Mouse (Mus musculus): ENCODE results near the gene Dynlrb2. TPM values are rescaled to one million over a fixed set of nuclear protein-coding genes. Genes with fewer than 3 reads are reported as not detected.

Gene Dynlrb2
- polyA plus RNA-seq, 1 experiment from 2014 or later, result 1.7 TPM

- no peak overlapping the region for H3K4me3 ChIP-seq (ENCODE audit: low read length)
- no peaks in the 10 kb centered on the region for H3K27me3 ChIP-seq (ENCODE audit: insufficient read depth, low read length)
- peaks cover 6% of the 10 kb centered on the region; the same call in 1 of the 2 replicates for H3K9me3 ChIP-seq (ENCODE audit: low read length)
- WGBS, result 74% methylated on average over 6 of the region's 6 CpGs
- H3K4me1 ChIP-seq (ENCODE audit: insufficient read depth, low read length), result no peaks in the 10 kb centered on the region
- no peaks in the 10 kb centered on the region for H3K36me3 ChIP-seq (ENCODE audit: insufficient read depth, low read length)
- no peak overlapping the region for H3K27ac ChIP-seq (ENCODE audit: low read length)
- H3K4me2 ChIP-seq (replicated peaks; ENCODE audit: low read depth, low read length), result no peak overlapping the region
- no peak for ATAC-seq (ENCODE audit: low FRiP score, low TSS enrichment)
- H3K9ac ChIP-seq (replicated peaks; ENCODE audit: low read length), result no peak overlapping the region
Measured at GRCm38 (mm10) chr8:116533081-116533480, 28.3 kb downstream of the Dynlrb2 start.

GRCm38 (mm10) chr8:116536786-116537185 lies 32.0 kb downstream of the Dynlrb2 start:
- 86% methylated on average over 5 of the region's 5 CpGs for WGBS
- Histone ChIP-seq H3K9ac (replicated peaks; ENCODE audit: low read length) (no peak overlapping the region), H3K9me3 (ENCODE audit: low read length) (peaks cover 6% of the 10 kb centered on the region; the same call in 1 of the 2 replicates), H3K4me2 (replicated peaks; ENCODE audit: low read depth, low read length) (no peak overlapping the region), H3K4me3 (ENCODE audit: low read length) (no peak overlapping the region), H3K27me3 (ENCODE audit: insufficient read depth, low read length) (no peaks in the 10 kb centered on the region), H3K4me1 (ENCODE audit: insufficient read depth, low read length) (no peaks in the 10 kb centered on the region), H3K36me3 (ENCODE audit: insufficient read depth, low read length) (no peaks in the 10 kb centered on the region), H3K27ac (ENCODE audit: low read length) (no peak overlapping the region)
- ATAC-seq (ENCODE audit: low FRiP score, low TSS enrichment), result no peak

- Histone ChIP-seq H3K4me3 (ENCODE audit: low read length) (no peak overlapping the region), H3K4me1 (ENCODE audit: insufficient read depth, low read length) (no peaks in the 10 kb centered on the region), H3K9me3 (ENCODE audit: low read length) (no peaks in the 10 kb centered on the region), H3K27ac (ENCODE audit: low read length) (no peak overlapping the region), H3K36me3 (ENCODE audit: insufficient read depth, low read length) (no peaks in the 10 kb centered on the region), H3K4me2 (replicated peaks; ENCODE audit: low read depth, low read length) (no peak overlapping the region), H3K27me3 (ENCODE audit: insufficient read depth, low read length) (no peaks in the 10 kb centered on the region), H3K9ac (replicated peaks; ENCODE audit: low read length) (no peak overlapping the region)
- ATAC-seq (ENCODE audit: low FRiP score, low TSS enrichment), result no peak
- 27% methylated on average over 7 of the region's 7 CpGs for WGBS
Measured at GRCm38 (mm10) chr8:116538763-116539162, 34.0 kb downstream of the Dynlrb2 start.

GRCm38 (mm10) chr8:116540136-116540535 lies 35.4 kb downstream of the Dynlrb2 start:
- Histone ChIP-seq H3K4me3 (ENCODE audit: low read length) (no peak overlapping the region), H3K4me2 (replicated peaks; ENCODE audit: low read depth, low read length) (no peak overlapping the region), H3K27me3 (ENCODE audit: insufficient read depth, low read length) (no peaks in the 10 kb centered on the region), H3K27ac (ENCODE audit: low read length) (no peak overlapping the region), H3K9me3 (ENCODE audit: low read length) (no peaks in the 10 kb centered on the region), H3K4me1 (ENCODE audit: insufficient read depth, low read length) (no peaks in the 10 kb centered on the region), H3K36me3 (ENCODE audit: insufficient read depth, low read length) (no peaks in the 10 kb centered on the region), H3K9ac (replicated peaks; ENCODE audit: low read length) (no peak overlapping the region)
- no peak for ATAC-seq (ENCODE audit: low FRiP score, low TSS enrichment)
- 77% methylated on average over 1 of the region's 1 CpGs for WGBS

DNA sequence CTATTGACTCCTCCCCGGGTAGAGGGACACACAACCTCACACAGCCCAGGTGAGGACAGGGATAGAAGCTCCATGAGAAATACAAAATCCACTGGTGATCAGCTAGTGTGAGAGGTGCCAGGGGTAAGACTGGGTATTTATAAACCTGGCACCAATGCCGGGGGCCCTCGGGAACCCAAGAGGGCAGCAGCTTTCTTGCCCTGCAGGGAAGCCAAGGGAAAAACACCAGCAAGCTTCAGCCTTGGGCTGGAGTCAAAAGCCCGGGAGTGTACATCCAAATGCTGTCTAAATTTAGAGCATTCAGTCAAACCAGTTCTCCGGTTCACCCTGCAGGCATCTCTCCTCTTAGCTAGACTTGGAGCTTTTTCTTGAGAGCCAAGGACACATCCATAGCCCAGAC lies 38.1 kb downstream of the Dynlrb2 start:
- 86% methylated on average over 5 of the region's 5 CpGs for WGBS
- ATAC-seq (ENCODE audit: low FRiP score, low TSS enrichment), result no peak
- Histone ChIP-seq H3K4me1 (ENCODE audit: insufficient read depth, low read length) (no peaks in the 10 kb centered on the region), H3K27ac (ENCODE audit: low read length) (no peak overlapping the region), H3K4me2 (replicated peaks; ENCODE audit: low read depth, low read length) (no peak overlapping the region), H3K4me3 (ENCODE audit: low read length) (no peak overlapping the region), H3K36me3 (ENCODE audit: insufficient read depth, low read length) (no peaks in the 10 kb centered on the region), H3K9ac (replicated peaks; ENCODE audit: low read length) (no peak overlapping the region), H3K27me3 (ENCODE audit: insufficient read depth, low read length) (no peaks in the 10 kb centered on the region), H3K9me3 (ENCODE audit: low read length) (no peaks in the 10 kb centered on the region)

DNA sequence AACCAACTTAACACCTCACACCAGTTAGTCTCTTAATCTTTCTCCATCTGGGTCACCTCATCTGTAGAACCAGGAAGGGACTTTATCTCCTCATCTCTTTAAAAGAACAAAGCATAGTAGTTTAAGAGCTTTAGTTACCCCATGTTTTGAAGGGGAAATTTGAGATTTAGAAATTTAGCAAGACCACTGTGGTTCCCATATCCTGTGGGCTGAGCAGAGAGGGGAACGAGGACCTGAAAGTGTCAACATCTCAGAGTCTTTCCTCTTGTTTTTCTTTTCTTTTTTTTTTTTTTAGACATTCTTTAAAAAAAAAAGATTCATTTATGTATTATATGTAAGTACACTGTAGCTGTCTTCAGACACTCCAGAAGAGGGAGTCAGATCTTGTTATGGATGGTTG lies 38.6 kb downstream of the Dynlrb2 start:
- H3K9ac ChIP-seq (replicated peaks; ENCODE audit: low read length), result no peak overlapping the region
- no peaks in the 10 kb centered on the region for H3K4me1 ChIP-seq (ENCODE audit: insufficient read depth, low read length)
- no peaks in the 10 kb centered on the region for H3K9me3 ChIP-seq (ENCODE audit: low read length)
- H3K27ac ChIP-seq (ENCODE audit: low read length), result no peak overlapping the region
- H3K4me2 ChIP-seq (replicated peaks; ENCODE audit: low read depth, low read length), result no peak overlapping the region
- H3K4me3 ChIP-seq (ENCODE audit: low read length), result no peak overlapping the region
- no peak for ATAC-seq (ENCODE audit: low FRiP score, low TSS enrichment)
- 44% methylated on average over 1 of the region's 1 CpGs for WGBS
- no peaks in the 10 kb centered on the region for H3K36me3 ChIP-seq (ENCODE audit: insufficient read depth, low read length)
- H3K27me3 ChIP-seq (ENCODE audit: insufficient read depth, low read length), result no peaks in the 10 kb centered on the region

DNA sequence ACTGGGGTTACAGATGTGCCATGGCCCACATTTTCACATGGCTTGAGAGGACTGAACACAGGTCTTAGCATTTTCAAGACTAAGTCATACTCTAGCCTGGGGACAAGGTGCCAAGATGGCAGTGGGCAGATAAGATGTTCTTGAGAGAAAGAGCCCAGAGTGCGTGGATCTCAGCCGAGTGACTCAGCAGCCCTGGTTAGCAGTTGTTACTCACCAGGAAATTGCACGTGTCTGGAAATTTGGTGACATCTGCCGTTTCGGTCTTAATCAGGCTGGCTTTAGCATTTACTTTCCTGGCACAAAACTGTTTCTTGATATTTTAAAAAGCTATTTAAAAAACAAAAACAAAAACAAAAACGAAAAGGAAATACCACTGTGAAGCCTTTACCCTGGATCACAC lies 47.5 kb downstream of the Dynlrb2 start:
- no peak overlapping the region for H3K9ac ChIP-seq (replicated peaks; ENCODE audit: low read length)
- 85% methylated on average over 6 of the region's 6 CpGs for WGBS
- no peaks in the 10 kb centered on the region for H3K4me1 ChIP-seq (ENCODE audit: insufficient read depth, low read length)
- no peaks in the 10 kb centered on the region for H3K9me3 ChIP-seq (ENCODE audit: low read length)
- no peak overlapping the region for H3K27ac ChIP-seq (ENCODE audit: low read length)
- H3K4me2 ChIP-seq (replicated peaks; ENCODE audit: low read depth, low read length), result no peak overlapping the region
- no peak for ATAC-seq (ENCODE audit: low FRiP score, low TSS enrichment)
- no peaks in the 10 kb centered on the region for H3K36me3 ChIP-seq (ENCODE audit: insufficient read depth, low read length)
- H3K4me3 ChIP-seq (ENCODE audit: low read length), result no peak overlapping the region
- no peaks in the 10 kb centered on the region for H3K27me3 ChIP-seq (ENCODE audit: insufficient read depth, low read length)

DNA sequence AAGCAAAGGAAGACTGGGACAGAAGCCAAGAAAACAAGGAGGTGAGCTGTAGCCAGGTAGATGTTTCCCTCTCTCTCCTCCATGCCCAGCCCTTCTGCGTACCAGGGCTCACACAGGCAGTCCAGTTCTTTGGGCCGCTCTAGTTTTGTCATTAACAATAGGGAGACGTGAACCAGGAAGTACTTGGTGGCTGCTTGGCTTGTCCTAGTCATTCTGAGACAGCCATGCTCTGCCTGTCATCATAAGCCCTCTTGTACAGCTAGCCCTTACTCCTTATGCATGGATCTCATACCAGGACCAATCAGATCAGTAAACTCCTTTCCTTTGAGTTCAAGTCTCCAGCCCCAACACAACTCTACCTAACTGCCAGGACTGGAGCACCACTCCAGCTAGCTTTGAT lies 48.0 kb downstream of the Dynlrb2 start:
- Histone ChIP-seq H3K9me3 (ENCODE audit: low read length) (no peaks in the 10 kb centered on the region), H3K27me3 (ENCODE audit: insufficient read depth, low read length) (no peaks in the 10 kb centered on the region), H3K4me2 (replicated peaks; ENCODE audit: low read depth, low read length) (no peak overlapping the region), H3K27ac (ENCODE audit: low read length) (no peak overlapping the region), H3K36me3 (ENCODE audit: insufficient read depth, low read length) (no peaks in the 10 kb centered on the region), H3K4me1 (ENCODE audit: insufficient read depth, low read length) (no peaks in the 10 kb centered on the region), H3K9ac (replicated peaks; ENCODE audit: low read length) (no peak overlapping the region), H3K4me3 (ENCODE audit: low read length) (no peak overlapping the region)
- no peak for ATAC-seq (ENCODE audit: low FRiP score, low TSS enrichment)
- 84% methylated on average over 3 of the region's 3 CpGs for WGBS

Other genes with a start within 250 kb of the Dynlrb2 start
- 9.6 and 9.9 TPM in 2 replicates for gene Cdyl2, start 228.0 kb downstream of the Dynlrb2 start, polyA plus RNA-seq (2015; fragmentation: Nextera tagmentation; extraction: Ambion mirVana)